Mouse (Mus musculus) cerebellum, postnatal 25 days (tissue): ENCODE measurements around the gene Jph3.

ENCODE experiments used
- DNase-seq, 2 experiments: peaks; one replicate each; pipeline ENCODE4 v3.0.0; 2021; ENCODE audit warnings: mixed read lengths in 2 of 2

Gene Jph3

DNA sequence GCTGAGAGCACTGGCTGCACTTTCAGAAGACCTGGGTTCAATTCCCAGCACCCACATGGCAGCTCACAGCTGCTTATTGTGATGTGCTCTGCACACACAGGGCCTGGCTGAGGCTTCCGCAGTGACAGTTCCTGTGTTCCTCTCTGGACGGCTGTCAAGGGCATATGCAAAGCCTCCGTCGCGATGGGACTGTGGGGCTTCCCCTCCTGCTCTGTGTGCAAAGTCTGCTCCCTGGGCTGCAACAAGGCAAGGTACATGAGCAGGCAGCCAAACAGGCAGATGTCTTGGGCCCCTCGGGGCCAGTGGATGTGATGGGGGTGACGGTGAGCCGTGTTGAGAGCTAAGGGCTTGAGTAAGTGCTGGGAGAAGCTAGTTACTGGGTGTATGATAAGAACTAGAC is 59.4 kb downstream of the Jph3 start:
- DNase-seq = peak in 1 of 2 experiments; percentile 27

DNA sequence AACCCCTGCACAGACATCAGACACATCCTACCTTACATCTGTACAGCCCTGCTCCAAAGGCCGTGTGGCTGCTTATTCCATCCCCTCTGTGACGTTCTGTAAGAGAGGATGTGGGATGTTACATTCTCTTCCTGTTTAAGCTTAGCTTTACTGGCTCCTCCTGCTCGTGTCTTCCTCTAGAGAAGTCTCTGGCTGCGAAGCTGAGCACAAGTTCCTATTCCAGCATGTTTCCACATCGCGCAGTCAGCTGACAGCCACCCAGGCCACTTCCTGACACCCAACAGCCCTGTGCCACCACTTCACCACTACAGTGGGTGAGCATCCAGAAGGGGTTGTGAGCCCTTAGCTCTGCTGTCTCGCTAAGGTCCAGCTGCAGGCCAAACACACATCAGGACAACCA is 62.7 kb downstream of the Jph3 start:
- no peak for DNase-seq

DNA sequence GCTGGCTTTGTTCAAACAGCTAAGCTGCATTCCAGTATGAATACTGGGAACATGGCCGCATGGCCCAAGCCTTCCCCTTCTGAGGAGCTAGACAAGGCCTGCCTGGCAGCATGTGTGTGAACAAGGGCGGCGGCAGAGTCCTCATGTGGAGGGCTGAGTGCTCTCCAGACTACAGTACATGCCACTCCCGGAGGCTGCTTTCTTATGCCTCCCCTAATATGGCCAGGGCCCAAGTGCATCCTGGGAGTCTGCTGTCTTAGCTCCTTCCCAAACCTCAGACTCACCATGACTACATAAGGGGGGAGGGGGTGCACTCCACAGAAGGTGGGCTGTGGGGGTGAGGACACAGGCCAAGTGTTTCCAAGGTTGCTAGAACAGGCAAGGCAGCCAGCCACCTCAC is 63.2 kb downstream of the Jph3 start:
- DNase-seq = no peak

DNA sequence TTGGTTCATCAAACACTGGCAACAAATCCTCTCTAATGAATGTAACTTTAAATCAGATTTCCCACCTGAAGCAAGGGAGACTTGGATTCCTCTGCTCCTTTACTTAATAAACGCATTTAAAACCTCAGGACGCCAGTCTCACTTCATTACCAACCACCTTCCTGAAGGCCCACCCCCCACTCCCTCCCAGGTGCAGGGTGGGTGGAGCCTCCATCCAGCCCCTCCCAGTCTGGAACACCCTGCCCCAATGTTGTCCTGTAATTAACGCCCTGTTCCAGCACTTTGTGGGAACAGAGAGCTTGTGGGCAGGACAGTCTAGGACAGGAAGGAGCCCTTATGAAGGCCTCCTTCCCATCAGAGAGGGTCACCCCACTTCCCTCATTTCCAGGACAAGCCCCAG is 64.7 kb downstream of the Jph3 start:
- DNase-seq = no peak

DNA sequence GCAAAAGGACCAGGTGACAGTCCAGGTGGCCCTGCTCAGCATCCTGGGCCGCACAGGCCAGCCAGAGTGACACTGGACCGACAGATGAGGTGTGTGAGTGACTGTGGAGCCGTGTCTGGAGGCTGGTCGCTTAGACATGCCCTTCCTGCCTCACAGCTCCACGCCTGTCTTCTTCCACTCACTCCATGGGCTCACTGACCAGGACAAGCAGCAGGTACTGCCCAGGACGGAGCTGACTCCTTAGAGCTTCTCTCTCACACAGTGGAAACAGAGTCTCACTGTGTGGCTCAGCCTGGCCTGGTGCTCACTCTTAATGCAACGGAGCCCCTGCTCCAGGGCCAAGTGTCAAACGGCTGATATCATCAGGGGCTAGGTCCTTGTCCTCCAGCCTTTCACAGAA is 66.0 kb downstream of the Jph3 start:
- peak in 1 of 2 experiments; percentile 75 for DNase-seq

DNA sequence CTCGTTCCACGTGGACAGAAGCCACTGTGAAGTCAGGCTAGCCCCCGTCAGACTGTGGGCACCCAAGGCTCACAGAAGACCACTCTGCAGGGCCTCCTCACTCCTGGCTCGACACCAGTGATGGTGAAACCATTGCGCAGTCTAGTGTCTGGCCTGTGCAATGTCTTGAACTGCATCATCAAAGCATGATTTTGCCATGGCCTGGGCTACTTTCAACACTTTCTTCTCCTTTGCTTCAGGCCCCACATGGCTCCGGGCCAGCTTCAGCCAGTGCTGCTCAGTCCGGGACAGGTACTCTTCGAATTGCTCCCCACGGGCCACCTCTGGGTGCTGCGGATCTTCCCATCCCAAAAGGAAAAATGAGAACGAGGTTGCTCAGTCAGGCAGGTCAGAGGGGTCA is 67.0 kb downstream of the Jph3 start:
- DNase-seq = peak in 1 of 2 experiments; percentile 32

DNA sequence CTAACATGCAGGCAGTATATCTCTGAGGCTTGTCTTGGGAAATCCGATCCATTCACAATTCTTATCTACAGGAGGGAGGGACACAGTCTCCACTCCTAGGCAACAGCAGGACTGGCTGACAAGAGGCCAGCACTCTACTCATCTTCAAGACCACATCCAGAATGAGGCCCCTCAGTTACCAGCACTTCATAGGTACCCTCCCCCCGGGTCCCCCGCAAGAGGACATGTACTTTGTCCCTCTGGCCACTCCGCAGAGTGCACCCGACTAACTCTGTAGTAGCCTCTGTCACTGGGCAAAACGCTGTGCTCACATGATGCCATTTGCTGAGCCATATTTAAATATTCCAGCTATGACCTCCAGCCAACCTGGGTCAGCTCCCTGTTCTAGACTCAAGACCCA is 69.0 kb downstream of the Jph3 start:
- peak in 1 of 2 experiments; percentile 12 for DNase-seq

DNA sequence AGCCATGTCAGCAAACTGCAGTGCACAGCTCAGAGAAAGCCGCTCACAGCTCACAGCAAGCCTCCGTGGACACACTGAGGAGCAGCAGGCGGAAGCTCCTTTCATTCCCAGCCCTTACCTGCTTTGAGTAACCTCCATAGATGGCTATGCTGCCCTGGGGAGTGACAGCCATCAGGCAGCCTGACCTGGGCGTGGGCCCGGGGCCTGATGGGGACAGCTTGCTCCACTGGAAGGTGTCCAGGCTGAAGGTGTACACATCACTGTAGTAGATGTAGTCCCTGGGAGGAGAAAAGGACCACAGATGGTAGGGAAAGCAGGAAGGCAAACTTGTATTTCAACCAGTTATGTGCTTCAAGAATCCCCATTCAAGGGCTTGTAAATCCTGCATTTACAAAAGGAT is 75.4 kb downstream of the Jph3 start:
- peak; percentile 30 to 61 for DNase-seq

DNA sequence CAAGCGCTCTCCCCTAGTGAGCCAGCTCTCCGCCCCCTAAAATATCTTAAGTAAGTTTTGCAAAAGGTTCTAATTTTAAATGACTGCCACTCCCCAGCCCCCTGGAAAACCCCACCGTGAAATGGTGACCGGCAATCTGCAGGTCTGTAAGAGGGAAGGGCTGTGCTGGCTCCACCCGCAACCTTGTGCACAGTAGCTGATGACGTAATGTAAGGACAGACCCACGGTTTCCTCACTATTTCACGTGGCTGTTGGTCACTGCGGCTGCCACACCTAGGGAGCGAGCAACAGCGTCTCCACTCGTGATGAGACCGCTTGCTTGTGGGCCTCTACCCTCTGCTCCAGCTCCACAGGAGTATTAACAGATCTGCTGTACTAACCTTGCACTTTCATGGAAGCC is 76.7 kb downstream of the Jph3 start:
- DNase-seq = no peak

DNA sequence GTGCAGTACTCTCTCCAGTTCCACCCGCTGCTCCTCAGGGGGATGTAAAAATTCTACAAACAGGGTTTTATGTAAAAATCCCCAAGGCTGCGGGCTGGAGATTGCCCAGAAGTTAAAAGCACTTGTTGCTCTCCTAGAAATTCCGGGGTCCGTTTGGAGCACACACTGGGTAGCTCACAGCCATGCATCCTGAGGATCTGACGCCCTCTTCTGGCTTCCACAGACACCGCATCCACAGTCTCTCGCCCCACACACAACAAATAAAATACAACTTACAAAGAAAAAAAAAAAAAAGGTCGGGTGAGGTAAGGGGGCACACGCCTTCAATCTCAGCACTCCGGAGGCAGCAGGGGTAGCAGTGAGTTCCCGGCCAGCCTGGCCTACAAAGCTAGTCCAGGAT is 78.6 kb downstream of the Jph3 start:
- no peak for DNase-seq

DNA sequence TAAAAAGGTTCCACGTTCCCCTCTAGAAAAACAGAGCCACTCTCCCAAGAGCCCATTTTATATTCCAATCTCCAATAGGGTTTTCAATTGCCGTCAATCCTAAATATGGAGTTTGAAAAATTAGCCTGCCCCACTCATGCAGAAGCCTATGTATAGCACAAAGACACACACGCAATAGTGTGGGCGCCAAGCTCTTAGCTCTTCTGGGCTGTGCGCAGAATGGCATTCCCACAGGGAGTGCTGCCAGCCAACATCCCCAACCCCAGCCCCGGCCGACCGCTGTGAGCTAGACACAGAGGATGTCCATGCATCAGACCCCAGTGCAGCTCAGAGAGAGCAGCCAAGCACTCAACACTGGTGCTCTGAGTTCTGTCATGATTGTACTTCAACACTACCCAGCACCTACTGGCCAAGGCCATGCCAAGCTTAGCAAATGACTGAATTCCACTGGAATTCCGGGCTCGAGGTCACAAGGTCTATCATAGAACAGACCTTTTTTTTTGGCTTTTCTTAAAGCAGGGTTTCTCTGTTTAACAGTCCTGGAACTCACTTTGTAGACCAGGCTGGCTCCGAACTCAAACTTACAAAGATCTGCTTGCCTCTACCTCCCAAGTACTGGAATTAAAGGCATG is 80.2 kb downstream of the Jph3 start:
- no peak for DNase-seq

DNA sequence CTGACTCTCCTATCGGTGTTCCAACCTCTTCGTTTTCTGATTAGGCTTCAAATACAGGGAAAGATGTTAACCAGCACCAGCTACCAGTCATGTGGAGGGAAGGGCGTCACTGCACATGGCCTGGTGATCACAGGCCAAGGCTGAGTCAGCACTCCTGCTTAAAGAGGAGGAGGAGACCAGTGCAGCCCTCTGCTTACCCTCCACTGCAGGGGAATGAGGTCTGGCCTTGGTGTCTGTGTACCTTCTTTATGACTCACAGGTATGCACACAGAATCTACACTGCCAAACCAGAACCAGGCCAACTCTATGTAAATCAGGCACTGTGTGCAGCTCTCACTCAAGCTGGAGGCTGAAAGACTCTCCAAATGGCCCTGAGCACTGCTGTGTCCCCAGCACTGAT is 82.1 kb downstream of the Jph3 start:
- DNase-seq = no peak

DNA sequence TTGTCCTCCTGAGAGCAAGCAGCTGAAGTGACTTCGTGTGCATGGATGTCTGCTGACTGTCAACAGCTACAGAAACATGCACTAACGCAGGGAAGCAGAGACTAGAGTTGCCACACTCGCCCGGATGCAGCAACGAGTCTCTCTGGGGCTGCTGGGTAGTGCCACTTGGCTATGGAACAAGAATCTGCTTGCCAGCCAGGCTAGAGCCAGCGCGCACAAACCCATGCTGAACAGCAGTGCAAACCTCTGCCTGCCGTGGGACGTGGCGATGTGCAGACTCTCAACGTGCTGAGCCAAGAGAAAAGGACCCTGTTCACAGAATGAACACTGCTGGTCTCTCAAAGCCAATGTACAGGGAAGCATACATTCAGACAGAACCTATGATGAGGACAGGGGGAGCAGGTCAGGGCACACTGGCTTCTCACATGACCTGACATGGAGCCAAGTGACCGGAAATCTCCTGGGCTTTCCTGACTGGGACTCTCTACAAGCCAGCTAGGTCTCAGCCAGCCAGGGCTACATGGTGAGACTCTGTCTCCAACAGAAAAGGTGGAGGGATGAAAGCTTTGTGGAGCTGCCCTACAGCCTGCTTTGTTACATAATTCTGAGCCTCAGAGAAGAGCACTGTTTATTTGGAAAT is 82.6 kb downstream of the Jph3 start:
- DNase-seq = no peak

DNA sequence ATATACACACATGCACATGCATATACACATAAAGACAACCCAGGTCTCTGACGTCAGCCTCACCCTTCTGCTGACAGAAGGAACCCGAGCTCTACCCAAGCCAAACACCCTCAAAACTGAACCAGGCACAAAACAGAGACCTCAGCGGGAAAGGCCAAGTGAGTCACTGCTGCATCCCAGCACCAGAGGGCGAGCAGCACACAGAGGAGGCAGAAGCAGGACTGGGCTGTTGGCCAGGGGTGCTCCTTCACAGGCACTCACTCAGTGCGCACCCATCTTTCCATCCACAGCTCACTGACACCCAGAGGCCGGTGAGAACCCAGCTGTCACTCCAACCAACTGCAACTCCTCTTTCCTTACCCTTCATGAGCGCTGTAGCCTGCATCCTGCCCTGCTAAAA is 88.8 kb downstream of the Jph3 start:
- peak in 1 of 2 experiments; percentile 9 for DNase-seq

DNA sequence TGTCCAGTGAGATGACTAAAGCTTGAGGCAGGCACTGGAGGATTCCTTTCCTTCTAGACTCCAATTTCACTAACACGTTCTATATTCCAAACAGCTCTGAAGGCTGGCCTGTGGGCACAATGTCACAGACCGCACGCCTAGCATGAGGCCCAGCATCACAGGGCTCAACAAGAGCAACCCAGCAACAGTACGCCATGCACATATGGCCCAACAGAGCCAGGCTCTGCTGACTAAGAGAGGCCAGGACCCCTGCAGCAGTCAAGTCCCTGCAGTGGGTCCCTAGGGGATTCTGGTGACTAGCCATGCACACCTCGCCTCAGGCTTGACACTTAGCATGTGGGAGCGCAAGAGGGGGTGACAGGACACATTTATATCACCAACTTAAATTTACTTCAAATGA is 91.4 kb downstream of the Jph3 start:
- no peak for DNase-seq

DNA sequence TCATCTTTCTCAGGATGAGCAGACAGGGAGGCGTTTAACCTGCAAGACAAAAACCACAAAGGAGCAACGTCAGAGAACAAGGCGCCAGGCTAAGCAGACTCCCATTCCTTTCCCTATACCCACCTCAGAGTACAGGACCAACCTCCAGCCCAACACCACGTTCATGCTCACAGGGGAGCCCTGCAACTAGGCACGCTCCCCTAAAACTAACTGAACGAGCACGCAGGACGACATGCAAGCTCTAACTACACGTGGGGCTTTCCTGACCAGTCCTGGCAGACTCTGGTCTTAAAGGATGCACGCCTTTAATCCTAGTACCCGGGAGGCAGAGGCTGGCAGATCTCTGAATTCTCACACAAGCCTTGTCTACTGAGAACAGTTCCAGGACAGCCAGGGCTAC is 91.9 kb downstream of the Jph3 start:
- no peak for DNase-seq

DNA sequence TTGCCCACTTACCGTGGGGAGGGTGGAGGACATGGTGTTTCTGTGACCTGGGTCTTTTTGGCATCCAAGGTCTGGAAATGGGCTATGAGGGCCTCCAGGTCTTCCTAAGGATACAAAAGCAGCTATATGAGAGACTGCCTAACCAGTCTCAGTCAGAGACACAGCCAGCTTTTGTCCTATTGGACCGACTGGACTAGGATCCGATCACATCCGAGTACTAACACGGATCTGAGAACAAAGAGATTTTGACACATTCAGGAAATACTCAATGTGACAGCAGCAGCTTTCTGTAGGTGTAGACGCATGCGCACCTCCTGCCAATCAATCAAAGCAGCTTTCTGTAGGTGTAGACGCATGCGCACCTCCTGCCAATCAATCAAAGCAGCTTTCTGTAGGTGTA is 92.3 kb downstream of the Jph3 start:
- DNase-seq = no peak

DNA sequence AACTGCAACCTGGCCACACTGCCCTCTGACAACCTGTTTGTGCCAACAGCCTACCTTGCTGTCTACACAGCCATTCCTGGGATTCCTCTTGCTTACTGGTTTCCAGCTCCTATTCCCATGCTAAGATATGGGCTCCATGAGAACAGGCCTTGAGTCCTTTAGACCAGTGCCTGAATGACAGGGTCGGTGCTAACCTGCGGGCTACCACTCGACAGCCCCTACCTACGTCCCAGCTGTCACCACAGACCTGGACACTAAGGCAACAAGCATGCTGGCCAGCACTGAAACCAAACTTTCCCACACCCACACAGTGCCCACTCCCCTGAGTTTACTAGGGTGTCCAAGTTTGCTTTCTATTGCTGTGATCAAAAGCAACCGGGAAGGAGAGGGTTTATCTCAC is 98.3 kb downstream of the Jph3 start:
- DNase-seq = no peak

DNA sequence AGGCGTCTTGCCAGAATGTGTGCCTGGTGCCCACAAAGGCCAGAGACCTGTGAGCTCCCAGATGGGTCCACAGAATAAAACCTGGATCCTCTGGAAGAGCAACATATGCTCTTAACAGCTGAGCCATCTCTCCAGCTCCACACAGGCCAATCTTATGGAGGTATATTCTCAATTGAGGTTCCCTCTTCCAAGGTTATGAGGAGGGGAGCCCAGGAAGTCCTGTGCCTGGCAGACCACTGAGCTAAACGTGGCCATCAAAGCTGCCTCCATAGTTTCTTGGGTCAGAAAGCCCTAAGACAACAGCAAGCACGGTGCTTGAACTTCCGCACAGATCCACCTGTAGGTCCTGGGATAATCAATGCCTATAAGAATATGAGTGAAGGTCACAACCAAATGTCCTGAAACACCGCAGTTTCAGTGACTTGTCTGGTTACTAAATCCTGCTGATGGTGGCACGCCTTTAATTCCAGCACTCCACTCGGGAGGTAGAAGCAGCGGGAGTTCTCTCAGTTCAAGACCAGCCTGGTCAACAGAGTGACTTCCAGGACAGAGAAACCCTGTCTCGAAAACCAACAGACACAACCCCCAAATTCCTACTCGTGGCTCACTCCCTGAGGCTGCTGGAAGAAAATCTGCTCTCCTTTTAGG is 99.1 kb downstream of the Jph3 start:
- no peak for DNase-seq

DNA sequence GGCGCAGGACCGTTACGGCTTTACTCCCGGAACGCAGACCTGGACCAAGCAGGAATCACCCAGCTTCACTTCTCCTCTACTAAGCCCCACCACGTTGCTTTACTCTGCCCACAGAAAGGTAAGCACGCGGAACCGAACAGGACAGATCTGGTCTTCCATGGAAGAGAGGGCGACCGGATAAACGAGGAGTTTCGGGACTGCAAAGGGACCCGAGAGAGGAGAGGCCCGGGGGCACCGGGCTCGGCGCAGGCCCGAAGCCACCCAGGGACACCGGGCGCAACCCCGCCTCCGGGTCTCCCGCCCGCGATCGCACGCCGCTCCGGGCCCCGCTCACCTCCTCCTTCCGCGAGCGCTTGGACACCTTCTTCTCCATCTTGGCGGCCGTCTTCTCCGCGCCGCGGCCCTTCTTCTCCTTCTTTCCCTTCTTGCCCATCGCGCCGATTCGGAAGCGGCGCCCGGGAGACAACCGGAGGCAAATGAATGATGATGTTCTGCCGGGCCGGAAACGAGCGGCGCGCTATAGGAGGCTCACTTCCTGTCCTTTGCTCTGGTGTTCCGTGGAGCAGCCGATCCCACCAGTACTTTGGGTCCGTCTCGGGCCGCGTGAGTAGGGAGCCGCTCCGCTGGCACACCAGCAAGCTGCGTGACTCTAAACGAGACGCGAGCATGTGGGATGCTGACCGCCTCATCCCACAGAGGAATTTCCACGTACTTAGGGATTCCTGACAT is 99.8 kb downstream of the Jph3 start, which contains the start of gene Klhdc4:
Klhdc4 (minus strand) TSS at position 522 of the 729 bp plus-strand sequence.
- DNase-seq = peak; percentile 92 to 93

DNA sequence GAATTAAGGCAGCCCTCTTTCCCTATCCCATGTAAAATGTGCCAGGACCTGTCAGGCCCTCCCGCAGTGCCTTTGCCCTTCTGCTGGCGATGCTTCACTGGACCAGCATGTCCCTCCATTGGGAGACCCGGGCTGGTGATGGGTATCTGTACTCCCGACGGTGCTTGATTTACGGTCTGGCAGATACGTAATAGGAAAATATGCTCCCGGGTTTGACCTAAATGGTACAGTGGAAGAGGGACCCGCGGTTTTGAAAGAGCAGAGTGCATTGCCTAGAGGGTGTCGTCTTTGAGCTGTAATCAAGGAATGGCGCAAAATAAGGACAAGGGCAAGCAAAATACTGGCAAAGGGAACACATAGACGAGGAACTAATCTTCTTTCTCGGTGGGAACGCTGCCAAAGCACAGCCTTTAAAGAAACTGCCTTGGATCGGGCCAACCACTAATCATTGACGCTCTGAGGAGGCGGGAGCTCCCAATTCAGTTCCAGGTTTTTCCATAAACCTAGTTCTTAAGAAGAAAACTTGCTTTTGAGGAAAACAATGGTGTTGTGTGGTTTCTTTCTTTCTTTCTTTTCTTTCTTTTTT is 100.4 kb downstream of the Jph3 start:
- DNase-seq = no peak

DNA sequence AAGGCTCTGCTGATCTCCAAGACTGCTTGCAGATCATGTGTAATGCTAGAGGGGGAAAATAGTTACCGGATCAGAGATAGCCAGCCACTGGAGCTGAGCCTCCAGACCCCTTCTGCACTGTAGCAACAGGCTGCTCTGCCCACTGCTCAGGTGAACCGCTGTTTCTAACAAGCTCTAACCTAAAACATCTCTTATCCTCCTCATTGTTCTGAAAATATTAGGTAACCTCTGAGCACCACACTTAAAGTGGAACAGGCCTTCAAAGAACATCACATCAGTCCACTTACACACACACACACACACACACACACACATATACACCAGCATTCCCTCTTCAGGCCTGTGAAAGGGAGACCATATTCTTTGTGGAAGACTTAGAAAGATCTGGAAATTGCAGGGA is 102.6 kb downstream of the Jph3 start:
- no peak for DNase-seq

DNA sequence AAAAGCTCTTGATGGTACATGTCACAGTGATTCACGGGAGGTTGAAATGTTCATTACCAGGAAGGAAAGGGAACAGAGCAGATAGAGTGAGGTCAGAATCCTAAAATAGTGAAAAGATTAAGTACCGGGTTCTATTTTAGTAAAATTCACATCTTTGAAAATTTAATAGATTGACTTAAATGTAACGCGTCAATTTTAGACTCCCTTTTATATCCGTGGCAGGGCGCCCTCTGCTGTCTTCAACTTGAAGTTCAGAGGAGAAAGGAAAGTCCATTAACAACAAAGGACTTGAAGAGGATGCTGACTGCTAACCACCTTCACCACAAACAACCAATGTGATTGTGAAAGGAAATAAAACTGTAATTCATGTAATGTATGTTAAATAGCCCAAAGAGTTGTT is 103.1 kb downstream of the Jph3 start:
- peak; percentile 77 to 89 for DNase-seq
